Mouse (Mus musculus) thymus, adult 2 months (tissue): ENCODE measurements around the gene Slc9a2.

Source experiments
- CTCF ChIP-seq: fragments of 200-500 bp; IDR thresholded peaks from 2 replicates; pipeline ENCODE4 v1.5.1; 2012; ENCODE audit warnings: mild to moderate bottlenecking, control low read depth, low read length, moderate library complexity, borderline replicate concordance; ENCODE audit not compliant: control insufficient read depth, poor library complexity, insufficient read depth; ENCODE audit errors: extremely low read depth
- POLR2A ChIP-seq: fragments of 200-500 bp; IDR thresholded peaks from 2 replicates; pipeline ENCODE4 v1.6.1; 2012; ENCODE audit warnings: mild to moderate bottlenecking, low read length, control low read depth, moderate library complexity; ENCODE audit not compliant: control insufficient read depth, poor library complexity, insufficient read depth; ENCODE audit errors: extremely low read depth

DNA sequence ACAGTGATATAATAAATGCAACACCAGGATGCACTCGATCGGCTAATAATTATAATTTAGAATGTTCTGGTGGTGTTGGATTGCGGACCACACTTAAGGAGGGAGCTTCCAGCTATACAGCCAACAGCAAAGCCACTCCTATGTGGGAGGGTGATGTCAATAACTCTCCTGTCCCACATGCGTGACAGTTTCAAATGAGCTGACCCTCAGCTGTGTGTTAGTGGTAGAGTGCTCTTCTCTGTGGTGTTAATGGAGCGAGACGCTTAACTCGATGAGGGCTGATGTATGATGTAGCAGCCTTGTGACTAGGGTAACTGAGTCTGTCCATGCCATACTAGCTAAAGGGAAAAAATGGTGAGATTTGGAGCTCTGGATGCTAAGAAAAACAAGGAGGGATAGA lies 103.1 kb downstream of the Slc9a2 start:
- TF ChIP-seq CTCF (no peak), POLR2A (no peak)
